Mouse (Mus musculus) CD8-positive naive resting alpha-beta T cell, adult 2 months (primary cell): ENCODE measurements around the gene Hist1h1t.
A peak's percentile ranks its signal among the peaks of the same experiment; 100 is the strongest.
"Not testable (repeated sequence)": the region's sequence is repeated elsewhere in the genome, so short reads cannot be mapped to it uniquely, and the experiment has no call there.

Experiments
- DNase-seq, 2 experiments: peaks; one replicate each; pipeline ENCODE4 v3.0.0; 2022; ENCODE audit warnings: low read depth in 2 of 2, low spot score in 2 of 2

Gene Hist1h1t

GRCm38 (mm10) chr13:23695514-23695913 lies at the start of gene Hist1h1t:
Gene Hist1h1t, plus strand, starts transcription at chr13:23695814.
- no peak for DNase-seq

GRCm38 (mm10) chr13:23659636-23660366 lies 35.8 kb upstream of the Hist1h1t start:
- DNase-seq, result no peak

- no peak for DNase-seq
These were observed 33.1 kb upstream of the Hist1h1t start for GRCm38 (mm10) chr13:23662536-23662935.

GRCm38 (mm10) chr13:23681990-23682582 lies 13.5 kb upstream of the Hist1h1t start:
- no peak for DNase-seq

- no peak for DNase-seq
These were observed 13.0 kb upstream of the Hist1h1t start for GRCm38 (mm10) chr13:23682623-23682946.

GRCm38 (mm10) chr13:23682947-23683754 lies 12.5 kb upstream of the Hist1h1t start:
- DNase-seq, result not testable (repeated sequence)

- DNase-seq, result peak; percentile 75 to 79
These were observed 11.8 kb upstream of the Hist1h1t start, which contains the start of the genes Hist1h2ac and Hist1h2bc for GRCm38 (mm10) chr13:23683755-23684281. Gene Hist1h2ac, minus strand, starts transcription at chr13:23683948. Gene Hist1h2bc, plus strand, starts transcription at chr13:23684199.

GRCm38 (mm10) chr13:23684295-23684945 lies 11.2 kb upstream of the Hist1h1t start:
- DNase-seq, result peak; percentile 31 to 53

GRCm38 (mm10) chr13:23685121-23685861 lies 10.3 kb upstream of the Hist1h1t start:
- no peak for DNase-seq

GRCm38 (mm10) chr13:23685966-23686365 lies 9.6 kb upstream of the Hist1h1t start:
- no peak for DNase-seq

- no peak for DNase-seq
These were observed 8.4 kb upstream of the Hist1h1t start for GRCm38 (mm10) chr13:23687181-23687580.

- no peak for DNase-seq
These were observed 7.7 kb upstream of the Hist1h1t start for GRCm38 (mm10) chr13:23687907-23688306.

GRCm38 (mm10) chr13:23688956-23689355 lies 6.7 kb upstream of the Hist1h1t start:
- no peak for DNase-seq

- no peak for DNase-seq
These were observed 6.2 kb upstream of the Hist1h1t start for GRCm38 (mm10) chr13:23689459-23689858.

- no peak for DNase-seq
These were observed 1.7 kb upstream of the Hist1h1t start for GRCm38 (mm10) chr13:23693856-23694440.

GRCm38 (mm10) chr13:23694956-23695355 lies 658 bp upstream of the Hist1h1t start:
- DNase-seq, result no peak

- DNase-seq, result no peak
These were observed 454 bp downstream of the Hist1h1t start for GRCm38 (mm10) chr13:23696061-23696474.

- DNase-seq, result peak; percentile 45 to 69
These were observed 2.1 kb downstream of the Hist1h1t start for GRCm38 (mm10) chr13:23697491-23698299.

- peak; percentile 98 for DNase-seq
These were observed 2.7 kb downstream of the Hist1h1t start, which contains the start of gene Hist1h4c for GRCm38 (mm10) chr13:23698300-23698693. Gene Hist1h4c, minus strand, starts transcription at chr13:23698454.
